Mouse (Mus musculus) thymus, adult 2 months (tissue): ENCODE measurements around the gene Sox4.

ENCODE experiments used
- CTCF ChIP-seq: fragments of 200-500 bp; IDR thresholded peaks from 2 replicates; pipeline ENCODE4 v1.5.1; 2012; ENCODE audit warnings: mild to moderate bottlenecking, control low read depth, low read length, moderate library complexity, borderline replicate concordance; ENCODE audit not compliant: control insufficient read depth, poor library complexity, insufficient read depth; ENCODE audit errors: extremely low read depth
- POLR2A ChIP-seq: fragments of 200-500 bp; IDR thresholded peaks from 2 replicates; pipeline ENCODE4 v1.6.1; 2012; ENCODE audit warnings: mild to moderate bottlenecking, low read length, control low read depth, moderate library complexity; ENCODE audit not compliant: control insufficient read depth, poor library complexity, insufficient read depth; ENCODE audit errors: extremely low read depth

- no peak for TF ChIP-seq CTCF
- TF ChIP-seq POLR2A: no peak
Observed at GRCm38 (mm10) chr13:28930364-28930763, 23.1 kb downstream of the Sox4 start.
